Mouse (Mus musculus): ENCODE measurements at regions not wholly inside any gene's neighbourhood (a gene's known extent, or its start where the extent isn't known, plus 50 kb on each side); places are given as distances from the start of the nearest gene placed in this dataset.

- peak; percentile 28 to 30 for DNase-seq (ENCODE audit: low spot score in 2 of 2)
Observed at GRCm38 (mm10) chr17:76849744-76850143, 1298.0 kb upstream of the Fam98a start.

GRCm38 (mm10) chr17:76848307-76848706 is 1296.6 kb upstream of the Fam98a start:
- DNase-seq (ENCODE audit: low spot score in 2 of 2) = no peak

GRCm38 (mm10) chr17:76817936-76818335 is 1266.2 kb upstream of the Fam98a start:
- DNase-seq (ENCODE audit: low spot score in 2 of 2) = no peak
